Mouse (Mus musculus) liver, embryonic 14.5 days (tissue): ENCODE measurements at regions not wholly inside any gene's neighbourhood (a gene's known extent, or its start where the extent isn't known, plus 50 kb on each side); places are given as distances from the start of the nearest gene placed in this dataset.
A peak's percentile ranks its signal among the peaks of the same experiment; 100 is the strongest.

Experiments used
- CTCF ChIP-seq: IDR thresholded peaks from 2 replicates; pipeline ENCODE4 v1.5.1; 2016; ENCODE audit warnings: antibody characterized with exemption, low read depth, control low read depth
- EP300 ChIP-seq: IDR thresholded peaks from 2 replicates; pipeline ENCODE4 v1.6.1; 2016; ENCODE audit warnings: antibody characterized with exemption, low read depth

- TF ChIP-seq CTCF (no peak), EP300 (peak; percentile 71)
Observed at GRCm38 (mm10) chr1:43371863-43372262, 72.5 kb upstream of the Nck2 start.
